Mouse (Mus musculus) thymus, postnatal 0 days (tissue): ENCODE measurements at regions not wholly inside any gene's neighbourhood (a gene's known extent, or its start where the extent isn't known, plus 50 kb on each side); places are given as distances from the start of the nearest gene placed in this dataset.
"Not testable (repeated sequence)": the region's sequence is repeated elsewhere in the genome, so short reads cannot be mapped to it uniquely, and the experiment has no call there.

ENCODE experiments used
- DNase-seq: peaks from one replicate; pipeline ENCODE4 v3.0.0-alpha.2; 2015; ENCODE audit warnings: low spot score

GRCm38 (mm10) chr2:78019916-78020315 is 73.7 kb upstream of the Cwc22 start:
- no peak for DNase-seq

DNA sequence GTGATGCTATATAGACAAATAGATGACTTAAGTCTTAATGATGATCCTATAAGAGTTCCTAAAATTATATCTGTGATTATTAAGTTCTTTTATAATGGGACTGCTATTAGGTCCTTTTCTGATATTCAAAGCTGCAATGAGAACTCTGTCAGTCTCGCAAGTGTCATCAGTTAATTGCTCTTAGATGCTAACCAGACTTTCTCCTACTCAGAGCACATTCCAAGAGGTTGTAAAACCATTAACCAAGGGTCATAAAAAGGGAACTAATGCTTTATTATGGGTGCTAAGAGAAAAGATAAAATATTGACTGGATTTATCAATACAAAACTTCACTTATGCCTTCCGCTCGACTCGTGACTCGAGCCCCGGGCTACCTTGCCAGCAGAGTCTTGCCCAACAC is 66.3 kb upstream of the Cwc22 start:
- DNase-seq: not testable (repeated sequence)

DNA sequence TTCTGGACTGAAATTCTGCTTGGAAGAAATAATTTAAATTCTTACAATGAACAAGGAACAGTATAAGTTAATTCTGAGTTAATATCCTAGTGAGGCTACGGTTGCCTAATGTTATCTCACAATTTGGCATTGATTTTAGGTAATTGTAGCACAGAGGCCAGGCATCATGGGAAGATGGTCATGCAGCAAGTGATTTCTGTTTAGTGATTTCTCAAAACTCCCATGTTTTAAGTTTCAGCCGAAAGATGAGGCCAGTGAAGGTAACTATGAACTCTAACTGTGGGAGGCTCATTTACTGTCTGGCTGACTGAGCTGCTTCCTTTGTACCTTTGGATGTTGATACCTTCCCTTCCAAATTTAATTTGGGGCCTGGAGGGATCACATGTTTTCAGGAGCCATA is 65.6 kb upstream of the Cwc22 start:
- DNase-seq: no peak

- DNase-seq: no peak
Observed at GRCm38 (mm10) chr2:78011051-78011800, 65.1 kb upstream of the Cwc22 start.

- no peak for DNase-seq
Observed at GRCm38 (mm10) chr2:78010066-78010690, 64.0 kb upstream of the Cwc22 start.

- DNase-seq: no peak
Observed at GRCm38 (mm10) chr2:78008094-78008493, 61.9 kb upstream of the Cwc22 start.

DNA sequence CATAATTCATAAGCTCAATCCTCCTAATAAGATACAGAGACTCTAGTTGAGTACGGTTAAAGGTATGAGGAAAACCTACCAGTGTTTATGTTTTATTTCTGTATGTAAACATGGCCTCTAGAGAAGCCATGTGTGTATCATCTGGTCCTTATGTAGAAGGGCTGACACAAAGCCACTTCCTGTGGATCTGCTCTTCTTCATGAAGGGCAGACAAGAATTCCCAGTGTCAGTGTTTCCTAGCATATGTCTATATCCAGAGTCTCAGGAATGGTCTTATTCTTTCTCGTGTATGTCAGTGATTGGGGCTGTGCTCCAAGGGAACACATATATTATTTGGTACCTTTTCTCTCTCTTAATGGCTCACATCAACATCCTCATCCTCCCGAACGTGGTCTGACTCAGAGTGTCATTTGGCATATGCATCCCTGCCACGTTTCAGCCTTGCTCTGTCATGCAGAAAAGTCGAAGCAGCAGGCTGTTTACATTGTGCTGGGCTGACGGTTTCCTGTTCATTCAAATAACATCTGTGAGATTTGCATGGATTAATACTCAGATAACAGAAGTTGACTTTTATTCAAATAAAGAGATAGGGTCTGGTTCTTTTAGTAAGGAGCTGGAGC is 59.3 kb upstream of the Cwc22 start:
- DNase-seq: no peak

DNA sequence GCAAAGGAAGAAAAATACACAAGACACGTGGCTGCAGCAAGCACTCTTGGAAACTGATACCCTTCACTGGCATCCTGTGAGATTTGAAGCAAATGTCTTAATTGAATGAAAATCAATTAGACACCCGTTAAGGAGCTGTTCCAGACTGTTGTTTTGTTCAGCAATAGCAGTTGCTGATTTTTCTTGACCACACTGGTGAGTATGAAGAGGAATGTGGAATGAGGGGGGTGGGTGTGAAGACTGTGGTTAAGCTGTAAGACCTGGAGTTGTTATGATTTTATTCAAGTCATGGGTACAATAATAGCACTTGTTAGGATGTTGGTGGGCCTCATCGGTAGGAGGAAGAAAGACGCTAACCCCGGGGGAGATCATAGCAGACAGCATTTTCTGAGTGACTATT is 58.3 kb upstream of the Cwc22 start:
- no peak for DNase-seq
